Mouse (Mus musculus) cortical plate, adult 2 months (tissue): ENCODE results near the gene Mfsd1. TPM values are rescaled to one million over a fixed set of nuclear protein-coding genes. Genes with fewer than 3 reads are reported as not detected.

Experiments used
- H3K27ac ChIP-seq: fragments of 200-500 bp; 2 replicates; pipeline ENCODE4 v1.5.1; 2012; ENCODE audit warnings: low read length, control low read depth, inconsistent platforms; ENCODE audit not compliant: insufficient read depth
- H3K4me1 ChIP-seq: fragments of 200-500 bp; 2 replicates; pipeline ENCODE4 v1.6.1; 2011; ENCODE audit warnings: low read length; ENCODE audit not compliant: control insufficient read depth, insufficient read depth
- H3K4me3 ChIP-seq: fragments of 200-500 bp; 2 replicates; pipeline ENCODE4 v1.5.1; 2011; ENCODE audit warnings: mild to moderate bottlenecking, low read length, control low read depth; ENCODE audit not compliant: insufficient read depth
- CTCF ChIP-seq: fragments of 200-500 bp; IDR thresholded peaks from 2 replicates; pipeline ENCODE4 v1.5.1; 2011; ENCODE audit warnings: mild to moderate bottlenecking, control low read depth, low read length; ENCODE audit not compliant: insufficient read depth; ENCODE audit errors: extremely low read depth
- POLR2A ChIP-seq: fragments of 200-500 bp; IDR thresholded peaks from 2 replicates; pipeline ENCODE4 v1.6.1; 2011; ENCODE audit warnings: mild to moderate bottlenecking, low read length, control low read depth; ENCODE audit not compliant: insufficient read depth; ENCODE audit errors: extremely low read depth
- polyA plus RNA-seq: library from polyadenylated mRNA; depleted of rRNA; stranded (reverse); fragments of >200 nt; gene quantifications from 2 replicates; pipeline ENCODE4 v1.2.3, GENCODE M21; 2012

Mfsd1 gene
- polyA plus RNA-seq, 1 experiment: 23.5 TPM

- TF ChIP-seq POLR2A (no peak), CTCF (no peak)
- H3K4me1 ChIP-seq: no peaks in the 10 kb centered on the region
- H3K4me3 ChIP-seq: no peak overlapping the region
- H3K27ac ChIP-seq: no peak overlapping the region
Observed at GRCm38 (mm10) chr3:67565540-67566227, 16.9 kb upstream of the Mfsd1 start.

- no peak overlapping the region for H3K27ac ChIP-seq
Observed at GRCm38 (mm10) chr3:67568015-67568618, 14.4 kb upstream of the Mfsd1 start.

GRCm38 (mm10) chr3:67572918-67573317 lies 9.6 kb upstream of the Mfsd1 start:
- Histone ChIP-seq H3K27ac (no peak overlapping the region), H3K4me1 (no peaks in the 10 kb centered on the region), H3K4me3 (no peak overlapping the region)
- TF ChIP-seq CTCF (peak; percentile 67), POLR2A (no peak)

More at GRCm38 (mm10) chr3:67568015-67568618, 14.4 kb upstream of the Mfsd1 start:
- Histone ChIP-seq H3K4me1 (no peaks in the 10 kb centered on the region), H3K4me3 (no peak overlapping the region)
- TF ChIP-seq CTCF: peak; percentile 92
- TF ChIP-seq POLR2A: no peak

GRCm38 (mm10) chr3:67573523-67573922 lies 9.0 kb upstream of the Mfsd1 start:
- Histone ChIP-seq H3K27ac (no peak overlapping the region), H3K4me3 (no peak overlapping the region), H3K4me1 (no peaks in the 10 kb centered on the region)
- TF ChIP-seq CTCF (no peak), POLR2A (no peak)

- no peak for TF ChIP-seq CTCF
- TF ChIP-seq POLR2A: no peak
- Histone ChIP-seq H3K27ac (no peak overlapping the region), H3K4me1 (no peaks in the 10 kb centered on the region), H3K4me3 (no peak overlapping the region)
Observed at GRCm38 (mm10) chr3:67576248-67576647, 6.3 kb upstream of the Mfsd1 start.

- no peak overlapping the region for H3K4me3 ChIP-seq
- H3K4me1 ChIP-seq: no peaks in the 10 kb centered on the region
- TF ChIP-seq POLR2A (no peak), CTCF (no peak)
- no peak overlapping the region for H3K27ac ChIP-seq
Observed at GRCm38 (mm10) chr3:67576724-67577123, 5.8 kb upstream of the Mfsd1 start.

- no peak for TF ChIP-seq CTCF
- no peak for TF ChIP-seq POLR2A
- Histone ChIP-seq H3K4me3 (peak overlapping the region; percentile 75), H3K4me1 (no peaks in the 10 kb centered on the region), H3K27ac (no peak overlapping the region)
Observed at GRCm38 (mm10) chr3:67583125-67583845, 744 bp downstream of the Mfsd1 start.

GRCm38 (mm10) chr3:67583846-67584186 lies 1.3 kb downstream of the Mfsd1 start:
- Histone ChIP-seq H3K4me1 (no peaks in the 10 kb centered on the region), H3K4me3 (no peak overlapping the region), H3K27ac (no peak overlapping the region)
- no peak for TF ChIP-seq POLR2A
- no peak for TF ChIP-seq CTCF

GRCm38 (mm10) chr3:67586511-67586910 lies 4.0 kb downstream of the Mfsd1 start:
- Histone ChIP-seq H3K4me3 (no peak overlapping the region), H3K27ac (no peak overlapping the region), H3K4me1 (no peaks in the 10 kb centered on the region)
- TF ChIP-seq POLR2A: no peak
- no peak for TF ChIP-seq CTCF
